Mouse (Mus musculus): Measurements from ENCODE around the gene Wnt10b.

- TF ChIP-seq CTCF (IDR thresholded peaks at IDR 0.05; ENCODE audit: low read depth, low read length) (no peak), POLR2A (IDR thresholded peaks at IDR 0.05; ENCODE audit: borderline replicate concordance, low read depth, low read length) (no peak)
These were observed 24.9 kb downstream of the Wnt10b start for GRCm38 (mm10) chr15:98753021-98753423.
